Mouse (Mus musculus) olfactory bulb, adult 2 months (tissue): Measurements from ENCODE around the gene Oosp2.

ENCODE experiments used
- CTCF ChIP-seq: fragments of 200-500 bp; IDR thresholded peaks from 2 replicates; pipeline ENCODE4 v1.5.1; 2012; ENCODE audit warnings: low read depth, mild to moderate bottlenecking, low read length, moderate library complexity; ENCODE audit not compliant: insufficient read depth
- POLR2A ChIP-seq: fragments of 200-500 bp; IDR thresholded peaks from 2 replicates; pipeline ENCODE4 v1.6.1; 2012; ENCODE audit warnings: mild to moderate bottlenecking, low read depth, low read length, moderate library complexity; ENCODE audit not compliant: insufficient read depth

- TF ChIP-seq POLR2A, result no peak
- TF ChIP-seq CTCF, result no peak
These were observed 59.0 kb downstream of the Oosp2 start for GRCm38 (mm10) chr19:11601349-11601748.
